In the genomic region with DNA sequence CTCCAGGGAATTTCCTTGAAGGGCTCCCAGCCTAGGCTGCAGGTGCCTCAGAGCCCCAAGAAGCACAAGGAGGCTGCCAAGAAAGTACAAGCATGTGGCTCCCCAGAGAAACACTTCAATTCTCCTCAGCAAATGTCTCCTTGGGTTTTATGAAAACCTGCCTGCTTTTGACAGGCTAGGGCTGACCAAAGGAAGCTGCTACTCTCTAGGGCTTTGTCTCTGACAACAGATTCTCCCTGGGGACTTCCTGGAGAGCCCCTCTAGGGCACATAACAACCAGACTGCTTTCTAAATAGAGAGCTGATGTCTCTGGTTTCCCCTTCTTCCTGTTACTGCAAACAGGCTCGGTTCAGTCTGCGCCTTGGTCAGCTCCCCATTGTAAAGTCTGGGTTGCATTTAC, we compare ENCODE assay signal across 13 mouse cellular contexts. TPM values are rescaled to one million over a fixed set of nuclear protein-coding genes. Genes with fewer than 3 reads are reported as not detected.
DNase-seq lines count a peak whose midpoint lies in the region; TF ChIP-seq lines count a peak whose summit lies in the region.
"Had no signal": no experiment of that assay in that cellular context is flagged by ENCODE, and none has a peak within 500 bp of the region (broad histone marks: within the 10 kb centered on the region; RNA-seq: fewer than 3 reads in every experiment).

No protein-coding gene starts in this region.

- no peak overlapping the region for H3K4me3 ChIP-seq in layer of hippocampus, adult 2 months
- H3K4me3 ChIP-seq: embryonic facial prominence, embryonic 12.5 days had no signal

- TF ChIP-seq CTCF in layer of hippocampus, adult 2 months (conservative IDR thresholded peaks at IDR 0.05): no peak

- H3K27ac ChIP-seq in layer of hippocampus, adult 2 months: peak overlapping the region; percentile 85
- H3K27ac ChIP-seq: embryonic facial prominence, embryonic 12.5 days had no signal

- DNase-seq in layer of hippocampus, adult 2 months (ENCODE audit: low spot score in 2 of 2): no peak
- DNase-seq in layer of hippocampus, adult 9-10 months (ENCODE audit: low spot score): no peak
- peak; percentile 23 for DNase-seq in thymus, postnatal 0 days (ENCODE audit: low spot score)
- no peak for DNase-seq in thymus, postnatal 25 days
- peak; percentile 27 for DNase-seq in skeletal muscle tissue, adult 2 months (ENCODE audit: low read depth, low spot score)
- no peak for DNase-seq in ovary, adult 18-20 months (ENCODE audit: low spot score)
- no peak for DNase-seq in layer of hippocampus, adult 8-10 months (ENCODE audit: low spot score in 2 of 2)
- DNase-seq: adrenal gland, postnatal 36 days; cerebellum, adult 11-12 months; gastrocnemius, postnatal 25 days; lung, embryonic 14.5 days; thymus, postnatal 36 days had no signal

RNA-seq across cellular contexts. Expression of gene Parp1, which starts 27.5 kb away (rescaled TPM):
- 100 to 1,000 TPM; 122 to 153 TPM for total RNA-seq in layer of hippocampus, adult 2 months (2021)
- 86.1 and 90.0 TPM in 2 replicates for polyA plus RNA-seq in thymus, postnatal 0 days (2015; fragmentation: Nextera tagmentation; extraction: Ambion mirVana)
- 100 to 1,000 TPM; 107 to 134 (median 123) TPM for total RNA-seq in layer of hippocampus, adult 8-10 months (2022)

RNA-seq across cellular contexts. Expression of gene Stum, which starts 57.9 kb away (rescaled TPM):
- 100 to 1,000 TPM; 298 to 309 TPM for total RNA-seq in layer of hippocampus, adult 2 months (2021)
- 0.22 and 0.28 TPM in 2 replicates for polyA plus RNA-seq in thymus, postnatal 0 days (2015; fragmentation: Nextera tagmentation; extraction: Ambion mirVana)
- total RNA-seq in layer of hippocampus, adult 8-10 months (2022): 100 to 1,000 TPM; 255 to 302 (median 277) TPM
- polyA plus RNA-seq: lung, embryonic 14.5 days had no signal

Comparison
In these comparisons a context has a peak if more than half of its experiments do, and no peak if none do; other contexts are left out.
1. DNase-seq: peak in thymus, postnatal 0 days (single experiment) and skeletal muscle tissue, adult 2 months (single experiment); none in layer of hippocampus, adult 2 months (0 of 2), layer of hippocampus, adult 9-10 months (single experiment), thymus, postnatal 25 days (single experiment), ovary, adult 18-20 months (single experiment) and layer of hippocampus, adult 8-10 months (0 of 2).